Mouse (Mus musculus) hematopoietic stem cell, adult 5-6 weeks (primary cell): ENCODE measurements around the gene Ttyh3. TPM values are rescaled to one million over a fixed set of nuclear protein-coding genes. Genes with fewer than 3 reads are reported as not detected.

Source experiments
- ATAC-seq, 2 experiments: fragments of 125-278 bp in 1 of 2; replicated peaks in 1 of 2; 2 replicates each; pipeline ENCODE4 v1.8.0; 2016 to 2017; ENCODE audit warnings: inconsistent platforms in 2 of 2, mild to moderate bottlenecking in 2 of 2, moderate number of reproducible peaks in 2 of 2, low read depth in 1 of 2, moderate TSS enrichment in 1 of 2; ENCODE audit not compliant: low FRiP score in 2 of 2, poor library complexity in 2 of 2, severe bottlenecking in 2 of 2, insufficient read depth in 1 of 2, low TSS enrichment in 1 of 2
- total RNA-seq: library from RNA; stranded (forward); fragments of 172-1452, 232-1000 nt; gene quantifications from 2 replicates; pipeline ENCODE4 v1.2.3, GENCODE M21; 2017

Gene Ttyh3
- total RNA-seq, 1 experiment from 2014 or later = 11.3 TPM

DNA sequence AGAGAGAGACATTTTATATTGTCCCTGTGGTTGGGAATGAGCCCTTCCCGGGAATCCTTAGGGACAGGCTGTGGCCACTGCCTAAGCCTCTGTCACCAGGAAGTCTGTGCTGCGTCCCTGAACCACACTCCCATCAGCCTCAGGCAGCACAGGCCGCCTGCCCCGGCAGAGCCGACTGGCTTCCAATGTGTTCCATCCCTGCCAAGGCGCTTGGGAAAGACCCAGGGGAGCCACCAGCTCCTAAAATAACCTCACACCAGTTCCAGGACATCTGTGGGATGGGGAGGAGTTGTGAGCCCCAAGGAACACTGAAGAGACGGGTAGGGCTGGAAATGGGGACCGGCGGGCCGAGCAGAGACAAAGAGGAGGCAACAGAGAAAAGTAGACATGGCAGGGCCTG, 77.2 kb downstream of the Ttyh3 start:
- ATAC-seq = no peak

DNA sequence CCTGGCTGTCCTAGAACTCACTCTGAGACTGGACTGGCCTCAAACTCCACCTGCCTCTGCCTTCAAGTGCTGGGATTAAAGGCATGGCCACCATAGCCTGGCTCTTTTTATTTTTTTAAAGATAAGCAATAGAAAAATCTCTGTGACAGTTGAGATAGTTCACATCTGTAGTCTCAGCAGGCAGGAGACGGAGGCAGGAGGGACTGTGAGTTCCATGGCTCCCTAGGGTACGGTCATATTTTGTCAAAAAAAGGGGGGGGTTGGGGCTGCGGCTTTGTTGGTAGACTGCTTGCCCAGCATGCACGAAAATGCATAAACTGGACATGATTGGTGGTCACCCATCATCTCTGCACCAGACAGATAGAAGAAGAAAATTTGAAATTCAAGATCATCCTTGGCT, 77.6 kb downstream of the Ttyh3 start:
- ATAC-seq = no peak

Other genes with a start within 250 kb of the Ttyh3 start
- gene Eif3b, start 229.7 kb downstream of the Ttyh3 start, total RNA-seq = 118 and 144 TPM in 2 replicates
- not detected in 2 replicates for gene Gm4869, start 203.4 kb downstream of the Ttyh3 start, total RNA-seq
- gene Chst12, start 143.5 kb downstream of the Ttyh3 start, total RNA-seq = 21.4 and 26.2 TPM in 2 replicates
- gene Grifin, start 84.0 kb downstream of the Ttyh3 start, total RNA-seq = not detected in 2 replicates
- 33.6 and 67.3 TPM in 2 replicates for gene Lfng, start 41.7 kb downstream of the Ttyh3 start, total RNA-seq
- gene Iqce, start 53.3 kb upstream of the Ttyh3 start, total RNA-seq = 25.0 and 34.4 TPM in 2 replicates
- gene Brat1, start 56.0 kb upstream of the Ttyh3 start, total RNA-seq = 11.2 and 15.5 TPM in 2 replicates
- gene Amz1, start 75.1 kb upstream of the Ttyh3 start, total RNA-seq = 0.74 and 0.94 TPM in 2 replicates
- 21.1 and 21.7 TPM in 2 replicates for gene Gna12, start 181.4 kb upstream of the Ttyh3 start, total RNA-seq